Mouse (Mus musculus) myocyte (in vitro differentiated cells): ENCODE data around the gene Natd1. TPM values are rescaled to one million over a fixed set of nuclear protein-coding genes. Genes with fewer than 3 reads are reported as not detected.

Source experiments
- H3K27me3 ChIP-seq: one replicate; pipeline ENCODE4 v1.6.1; 2011; ENCODE audit not compliant: control insufficient read depth, insufficient read depth, insufficient read length
- H3K36me3 ChIP-seq: one replicate; pipeline ENCODE4 v1.6.1; 2011; ENCODE audit not compliant: control insufficient read depth, insufficient read depth
- H3K4me2 ChIP-seq: one replicate; pipeline ENCODE4 v1.6.1; 2011; ENCODE audit warnings: low read depth, control low read depth
- H3K4me3 ChIP-seq: one replicate; pipeline ENCODE4 v1.5.1; 2011; ENCODE audit warnings: mild to moderate bottlenecking, control low read depth, moderate library complexity
- H3K79me2 ChIP-seq: one replicate; pipeline ENCODE4 v1.6.1; 2011; ENCODE audit not compliant: control insufficient read depth, insufficient read depth
- H3ac ChIP-seq: one replicate; pipeline ENCODE4 v1.6.1; 2011; ENCODE audit not compliant: control insufficient read depth, insufficient read length
- CEBPB ChIP-seq: IDR thresholded peaks from 2 replicates; pipeline ENCODE4 v1.6.1; 2011; ENCODE audit warnings: mild to moderate bottlenecking, moderate library complexity; ENCODE audit not compliant: poor library complexity, insufficient read depth, severe bottlenecking
- E2F4 ChIP-seq: IDR thresholded peaks from one replicate; pipeline ENCODE4 v1.6.1; 2011; ENCODE audit warnings: mild to moderate bottlenecking, control low read depth, moderate library complexity; ENCODE audit not compliant: insufficient read depth
- MAX ChIP-seq: IDR thresholded peaks from one replicate; pipeline ENCODE4 v1.6.1; 2011; ENCODE audit warnings: low read depth, mild to moderate bottlenecking, control low read depth
- MYOD1 ChIP-seq, 3 experiments: IDR thresholded peaks; one replicate each; pipeline ENCODE4 v1.6.1; 2011; ENCODE audit warnings: control low read depth in 2 of 3, low read depth in 2 of 3, mild to moderate bottlenecking in 2 of 3, moderate library complexity in 1 of 3; ENCODE audit not compliant: insufficient read length in 2 of 3, control insufficient read depth in 1 of 3
- MYOG ChIP-seq, 3 experiments: IDR thresholded peaks; one replicate each; pipeline ENCODE4 v1.6.1; 2011; ENCODE audit warnings: control low read depth in 2 of 3, low read depth in 2 of 3, mild to moderate bottlenecking in 2 of 3; ENCODE audit not compliant: insufficient read length in 2 of 3, control insufficient read depth in 1 of 3, insufficient read depth in 1 of 3
- POLR2A ChIP-seq: IDR thresholded peaks from one replicate; pipeline ENCODE4 v1.6.1; 2011; ENCODE audit warnings: low read depth, mild to moderate bottlenecking, control low read depth, moderate library complexity; ENCODE audit not compliant: insufficient read length
- POLR2AphosphoS2 ChIP-seq: IDR thresholded peaks from one replicate; pipeline ENCODE4 v1.6.1; 2011; ENCODE audit warnings: low read depth, control low read depth; ENCODE audit not compliant: insufficient read length
- REST ChIP-seq: IDR thresholded peaks from one replicate; pipeline ENCODE4 v1.6.1; 2011; ENCODE audit warnings: mild to moderate bottlenecking, control low read depth, moderate library complexity; ENCODE audit not compliant: insufficient read depth, insufficient read length
- SRF ChIP-seq: IDR thresholded peaks from one replicate; pipeline ENCODE4 v1.6.1; 2011; ENCODE audit warnings: low read depth; ENCODE audit not compliant: control insufficient read depth, insufficient read length
- TCF12 ChIP-seq: IDR thresholded peaks from one replicate; pipeline ENCODE4 v1.6.1; 2011; ENCODE audit warnings: mild to moderate bottlenecking, control low read depth; ENCODE audit not compliant: poor library complexity, insufficient read depth, severe bottlenecking
- TCF3 ChIP-seq: IDR thresholded peaks from one replicate; pipeline ENCODE4 v1.6.1; 2011; ENCODE audit warnings: low read depth, control low read depth; ENCODE audit not compliant: insufficient read length
- USF1 ChIP-seq: IDR thresholded peaks from one replicate; pipeline ENCODE4 v1.6.1; 2011; ENCODE audit warnings: low read depth, mild to moderate bottlenecking, control low read depth, moderate library complexity
- polyA plus RNA-seq: library from polyadenylated mRNA; unstranded; fragments of >200 nt; fragmentation: generic; extraction: Trizol; gene quantifications from one replicate; pipeline ENCODE4 v1.2.1, GENCODE M21; 2012; ENCODE audit warnings: missing spikeins

The Natd1 gene
- polyA plus RNA-seq, 1 experiment: 20.0 TPM

DNA sequence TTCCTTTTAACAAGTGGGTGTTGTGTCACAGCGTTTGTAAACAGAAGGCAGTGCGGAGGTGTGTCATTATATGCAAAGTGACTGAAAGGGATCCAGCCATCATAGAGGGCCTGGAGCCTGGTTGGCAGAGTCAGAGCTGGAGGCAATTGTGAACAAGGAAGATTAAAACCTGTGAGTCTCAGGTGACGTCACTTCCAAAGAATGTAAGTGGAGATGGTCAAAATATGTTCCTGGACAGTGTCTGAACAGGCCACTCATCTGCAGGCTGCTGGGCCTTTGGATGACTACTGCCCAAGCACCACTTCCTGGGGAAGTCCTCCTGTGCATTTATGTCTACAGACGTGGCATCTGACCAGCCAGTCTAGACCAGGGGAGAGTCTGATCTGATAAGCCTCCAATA, 651 bp upstream of the Natd1 start:
- Histone ChIP-seq H3K36me3 (no peaks in the 10 kb centered on the region), H3K4me2 (peak overlapping the region; percentile 98), H3ac (no peak overlapping the region), H3K79me2 (peaks cover 10% of the 10 kb centered on the region), H3K4me3 (no peak overlapping the region), H3K27me3 (no peaks in the 10 kb centered on the region)
- no peak for TF ChIP-seq CEBPB
- no peak for TF ChIP-seq USF1
- TF ChIP-seq MYOG (IDR thresholded peaks at IDR 0.05; ENCODE audit: control insufficient read depth in 1 of 3, insufficient read depth in 1 of 3, insufficient read length in 2 of 3, low read depth in 2 of 3): no peak
- no peak for TF ChIP-seq MYOD1 (IDR thresholded peaks at IDR 0.05; ENCODE audit: control insufficient read depth in 1 of 3, insufficient read length in 2 of 3, low read depth in 2 of 3)
- TF ChIP-seq TCF12: no peak
- TF ChIP-seq MAX: no peak
- TF ChIP-seq TCF3: no peak
- TF ChIP-seq REST: no peak
- no peak for TF ChIP-seq SRF
- no peak for TF ChIP-seq E2F4
- no peak for TF ChIP-seq POLR2AphosphoS2

DNA sequence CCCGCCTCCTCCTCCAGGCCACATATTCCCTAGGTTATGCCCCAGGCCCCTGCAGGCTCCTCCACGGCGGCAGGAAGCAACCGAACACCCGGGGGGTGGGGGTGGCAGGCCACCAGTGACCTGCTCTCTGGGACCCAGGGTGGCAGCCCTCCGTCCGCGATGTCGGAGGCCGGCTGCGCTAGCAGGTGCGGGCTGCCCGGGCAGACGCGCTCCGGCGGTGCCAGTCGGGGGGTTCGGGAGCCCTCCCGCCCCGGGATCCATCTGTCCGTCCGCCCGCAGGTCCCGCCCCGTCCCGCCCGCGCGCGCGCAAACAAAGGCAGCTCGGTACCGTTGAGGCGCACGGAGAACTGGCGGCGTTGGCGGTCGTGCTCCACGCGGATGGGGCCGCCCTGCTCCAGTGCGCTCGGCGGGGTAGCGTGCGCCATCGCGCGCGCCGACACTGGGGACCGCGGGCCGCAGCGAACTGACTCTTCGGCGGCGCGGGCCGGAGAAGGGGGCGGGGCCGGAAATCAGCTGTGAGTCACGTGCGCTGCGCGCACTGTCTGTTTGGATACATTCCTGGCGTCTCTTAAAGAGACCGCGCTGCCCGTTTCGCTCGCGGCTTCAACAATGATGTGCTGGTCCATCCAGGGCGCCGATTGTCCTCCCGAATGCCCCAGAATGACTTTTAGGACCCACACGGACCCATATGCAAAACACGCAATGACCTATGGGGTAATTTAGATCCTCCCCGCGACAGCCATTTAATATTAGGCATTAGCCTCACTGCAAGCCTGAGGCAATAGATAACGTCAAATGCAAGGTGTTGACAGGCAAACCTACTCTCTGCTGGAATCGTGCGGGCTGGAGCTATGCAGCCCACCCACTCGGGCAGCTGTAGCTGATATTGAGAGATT, 1.0 kb downstream of the Natd1 start:
- H3K79me2 ChIP-seq: peaks cover 10% of the 10 kb centered on the region
- H3K4me2 ChIP-seq: peak overlapping the region; percentile 98
- TF ChIP-seq TCF3: no peak
- peak in 1 of 3 experiments; percentile 7 for TF ChIP-seq MYOG (IDR thresholded peaks at IDR 0.05; ENCODE audit: control insufficient read depth in 1 of 3, insufficient read depth in 1 of 3, insufficient read length in 2 of 3, low read depth in 2 of 3)
- TF ChIP-seq SRF: no peak
- TF ChIP-seq MYOD1 (IDR thresholded peaks at IDR 0.05; ENCODE audit: control insufficient read depth in 1 of 3, insufficient read length in 2 of 3, low read depth in 2 of 3): peak in 1 of 3 experiments; percentile 20
- TF ChIP-seq E2F4: no peak
- TF ChIP-seq TCF12: no peak
- no peak for TF ChIP-seq REST
- TF ChIP-seq CEBPB: 0 out of 2 replicates have a peak, but pooled peaks have one; percentile 66
- peak; percentile 85 for TF ChIP-seq POLR2AphosphoS2
- no peak for TF ChIP-seq MAX
- peak; percentile 94 for TF ChIP-seq POLR2A
- TF ChIP-seq USF1: peak; percentile 96
- peak overlapping the region; percentile 45 for H3K4me3 ChIP-seq
- H3K36me3 ChIP-seq: no peaks in the 10 kb centered on the region
- peak overlapping the region; percentile 55 for H3ac ChIP-seq
- no peaks in the 10 kb centered on the region for H3K27me3 ChIP-seq

DNA sequence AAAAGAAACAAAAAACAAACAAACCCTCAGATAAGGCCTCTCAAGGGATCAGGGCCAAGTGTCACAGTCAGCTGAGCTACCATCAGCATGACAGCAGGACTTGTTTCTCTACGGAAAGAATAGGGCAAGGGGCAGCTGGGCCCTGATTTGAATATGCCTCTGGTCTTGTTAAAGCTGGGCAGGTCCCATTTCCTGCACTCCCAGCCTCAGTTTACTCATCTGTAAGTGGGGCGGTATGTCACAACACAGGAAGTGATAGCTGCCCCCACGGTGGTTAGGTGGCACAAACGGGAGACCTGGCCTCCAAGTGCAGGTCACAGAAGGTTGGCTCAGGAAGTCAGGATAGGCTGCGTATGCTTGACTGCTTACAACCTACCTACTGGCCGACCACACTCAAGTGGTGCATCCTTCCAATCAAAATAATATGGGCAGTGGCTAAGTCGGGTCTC, 2.0 kb downstream of the Natd1 start:
- Histone ChIP-seq H3K27me3 (no peaks in the 10 kb centered on the region), H3ac (peak overlapping the region; percentile 55), H3K36me3 (no peaks in the 10 kb centered on the region), H3K4me2 (peak overlapping the region; percentile 90), H3K4me3 (peak overlapping the region; percentile 45), H3K79me2 (peaks cover 10% of the 10 kb centered on the region)
- no peak for TF ChIP-seq CEBPB
- no peak for TF ChIP-seq MAX
- no peak for TF ChIP-seq POLR2A
- no peak for TF ChIP-seq TCF12
- TF ChIP-seq MYOG (IDR thresholded peaks at IDR 0.05; ENCODE audit: control insufficient read depth in 1 of 3, insufficient read depth in 1 of 3, insufficient read length in 2 of 3, low read depth in 2 of 3): no peak
- TF ChIP-seq MYOD1 (IDR thresholded peaks at IDR 0.05; ENCODE audit: control insufficient read depth in 1 of 3, insufficient read length in 2 of 3, low read depth in 2 of 3): no peak
- no peak for TF ChIP-seq REST

DNA sequence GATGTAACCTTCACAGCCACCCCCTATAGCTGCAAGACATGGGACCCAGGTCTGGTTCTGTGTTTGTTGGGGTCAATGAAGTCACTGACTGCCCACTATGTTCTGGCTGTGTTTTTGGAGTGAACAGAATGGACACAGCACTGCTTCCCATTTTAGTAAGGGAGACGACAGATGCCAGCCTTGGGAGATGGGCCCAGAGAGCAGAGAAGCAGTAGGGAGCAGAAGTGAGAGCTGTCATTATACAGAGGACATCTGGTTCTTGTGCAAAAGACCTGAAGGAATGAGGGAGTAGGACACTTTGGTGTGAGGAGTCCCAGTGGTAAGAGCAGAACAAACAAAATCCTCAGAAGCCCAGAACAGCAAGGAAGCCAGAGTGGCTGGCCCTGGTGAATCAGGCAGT, 4.9 kb downstream of the Natd1 start:
- Histone ChIP-seq H3K4me3 (no peak overlapping the region), H3K79me2 (peaks cover 10% of the 10 kb centered on the region), H3ac (no peak overlapping the region), H3K27me3 (no peaks in the 10 kb centered on the region), H3K36me3 (peaks cover 5% of the 10 kb centered on the region), H3K4me2 (no peak overlapping the region)
- no peak for TF ChIP-seq MYOD1 (IDR thresholded peaks at IDR 0.05; ENCODE audit: control insufficient read depth in 1 of 3, insufficient read length in 2 of 3, low read depth in 2 of 3)
- no peak for TF ChIP-seq USF1
- TF ChIP-seq TCF3: no peak
- no peak for TF ChIP-seq E2F4
- TF ChIP-seq REST: no peak

- H3K4me3 ChIP-seq: no peak overlapping the region
- no peaks in the 10 kb centered on the region for H3K27me3 ChIP-seq
- no peak overlapping the region for H3K4me2 ChIP-seq
- H3K36me3 ChIP-seq: peaks cover 12% of the 10 kb centered on the region
- TF ChIP-seq TCF12: no peak
- no peak for TF ChIP-seq MYOD1 (IDR thresholded peaks at IDR 0.05; ENCODE audit: control insufficient read depth in 1 of 3, insufficient read length in 2 of 3, low read depth in 2 of 3)
- TF ChIP-seq CEBPB: no peak
- TF ChIP-seq E2F4: no peak
- TF ChIP-seq MYOG (IDR thresholded peaks at IDR 0.05; ENCODE audit: control insufficient read depth in 1 of 3, insufficient read depth in 1 of 3, insufficient read length in 2 of 3, low read depth in 2 of 3): no peak
- no peak for TF ChIP-seq SRF
- no peak for TF ChIP-seq MAX
- no peak for TF ChIP-seq TCF3
- H3K79me2 ChIP-seq: peaks cover 10% of the 10 kb centered on the region
- H3ac ChIP-seq: no peak overlapping the region
Measured at GRCm38 (mm10) chr11:60908073-60908472, 6.5 kb downstream of the Natd1 start.
